Mouse (Mus musculus) neural tube, embryonic 14.5 days (tissue): ENCODE measurements around the gene Acss1. TPM values are rescaled to one million over a fixed set of nuclear protein-coding genes. Genes with fewer than 3 reads are reported as not detected.

Experiments
- ATAC-seq: fragments of 200-750 bp; cut with Nextera tagmentation; 2 replicates; pipeline ENCODE4 v1.8.0; 2017; ENCODE audit warnings: low read depth, mild to moderate bottlenecking, moderate TSS enrichment, moderate library complexity
- H3K27ac ChIP-seq: fragments of 300-500 bp; sonication (generic); 2 replicates; pipeline ENCODE4 v1.5.1; 2014; ENCODE audit warnings: low read depth, mild to moderate bottlenecking, control low read depth, low read length, moderate library complexity, mixed read lengths
- H3K27me3 ChIP-seq: fragments of 300-500 bp; sonication (generic); 2 replicates; pipeline ENCODE4 v1.6.1; 2014; ENCODE audit warnings: low read length; ENCODE audit not compliant: control insufficient read depth, insufficient read depth
- H3K36me3 ChIP-seq: fragments of 300-500 bp; sonication (generic); 2 replicates; pipeline ENCODE4 v1.6.1; 2014; ENCODE audit warnings: low read length, mixed read lengths; ENCODE audit not compliant: control insufficient read depth, insufficient read depth
- H3K4me1 ChIP-seq: fragments of 300-500 bp; sonication (generic); 2 replicates; pipeline ENCODE4 v1.6.1; 2014; ENCODE audit warnings: low read length; ENCODE audit not compliant: control insufficient read depth, insufficient read depth
- H3K4me2 ChIP-seq: fragments of 300-500 bp; sonication (generic); 2 replicates; pipeline ENCODE4 v1.6.1; 2014; ENCODE audit warnings: mild to moderate bottlenecking, low read depth, low read length, control low read depth
- H3K4me3 ChIP-seq: fragments of 300-500 bp; sonication (generic); 2 replicates; pipeline ENCODE4 v1.5.1; 2014; ENCODE audit warnings: low read depth, low read length, control low read depth, mixed read lengths
- H3K9ac ChIP-seq: fragments of 300-500 bp; sonication (generic); replicated peaks from 2 replicates; pipeline ENCODE4 v1.6.1; 2014; ENCODE audit warnings: low read depth, mild to moderate bottlenecking, control low read depth, low read length, mixed read lengths
- H3K9me3 ChIP-seq: fragments of 300-500 bp; sonication (generic); 2 replicates; pipeline ENCODE4 v1.6.1; 2016; ENCODE audit warnings: low read length; ENCODE audit not compliant: control insufficient read depth
- WGBS: fragments of 180-500 bp; shearing (Covaris S2); extraction: QIAGEN DNeasy Blood & Tissue Kit; methylation state at CpG from one replicate; pipeline ENCODE4 v1.1.7; 2014; 5-methylcytosine and 5-hydroxymethylcytosine counted together
- polyA plus RNA-seq: library from polyadenylated mRNA; unstranded; fragments of >200 nt; fragmentation: Nextera tagmentation; extraction: Ambion mirVana; gene quantifications from 2 replicates; pipeline ENCODE4 v1.2.1, GENCODE M21; 2014

Acss1 gene
- polyA plus RNA-seq, 1 experiment from 2014 or later = 13.0 TPM

- Histone ChIP-seq H3K9ac (no peak overlapping the region), H3K4me3 (no peak overlapping the region), H3K36me3 (no peaks in the 10 kb centered on the region), H3K27me3 (no peaks in the 10 kb centered on the region), H3K27ac (no peak overlapping the region), H3K4me1 (no peaks in the 10 kb centered on the region), H3K4me2 (no peak overlapping the region), H3K9me3 (no peaks in the 10 kb centered on the region)
- no peak for ATAC-seq
- 71% methylated on average over 3 of the region's 3 CpGs for WGBS
These were observed 32.3 kb downstream of the Acss1 start for GRCm38 (mm10) chr2:150635877-150636446.

GRCm38 (mm10) chr2:150629255-150629654 lies 39.0 kb downstream of the Acss1 start:
- Histone ChIP-seq H3K4me3 (no peak overlapping the region), H3K27me3 (no peaks in the 10 kb centered on the region), H3K9ac (no peak overlapping the region), H3K4me2 (no peak overlapping the region), H3K9me3 (no peaks in the 10 kb centered on the region), H3K4me1 (no peaks in the 10 kb centered on the region), H3K36me3 (no peaks in the 10 kb centered on the region), H3K27ac (no peak overlapping the region)
- 92% methylated on average over 4 of the region's 4 CpGs for WGBS
- ATAC-seq = no peak

- Histone ChIP-seq H3K9me3 (no peaks in the 10 kb centered on the region), H3K36me3 (no peaks in the 10 kb centered on the region), H3K9ac (no peak overlapping the region), H3K27me3 (no peaks in the 10 kb centered on the region), H3K4me1 (no peaks in the 10 kb centered on the region), H3K27ac (no peak overlapping the region), H3K4me3 (no peak overlapping the region), H3K4me2 (no peak overlapping the region)
- 84% methylated on average over 6 of the region's 6 CpGs for WGBS
- ATAC-seq = no peak
These were observed 41.2 kb downstream of the Acss1 start for GRCm38 (mm10) chr2:150627140-150627539.

GRCm38 (mm10) chr2:150624926-150625325 lies 43.4 kb downstream of the Acss1 start:
- H3K27me3 ChIP-seq = no peaks in the 10 kb centered on the region
- H3K4me3 ChIP-seq = no peak overlapping the region
- no peak for ATAC-seq
- H3K36me3 ChIP-seq = peaks cover 6% of the 10 kb centered on the region; the same call in 1 of the 2 replicates
- H3K4me2 ChIP-seq = no peak overlapping the region
- H3K4me1 ChIP-seq = no peaks in the 10 kb centered on the region
- H3K9me3 ChIP-seq = no peaks in the 10 kb centered on the region
- WGBS = 94% methylated on average over 8 of the region's 8 CpGs
- H3K27ac ChIP-seq = no peak overlapping the region
- H3K9ac ChIP-seq = no peak overlapping the region

- H3K4me2 ChIP-seq = no peak overlapping the region
These were observed 44.3 kb downstream of the Acss1 start for GRCm38 (mm10) chr2:150623957-150624356.

GRCm38 (mm10) chr2:150621698-150622097 lies 46.6 kb downstream of the Acss1 start:
- no peak for ATAC-seq
- H3K4me3 ChIP-seq = no peak overlapping the region
- no peak overlapping the region for H3K9ac ChIP-seq
- H3K4me2 ChIP-seq = no peak overlapping the region
- 81% methylated on average over 3 of the region's 3 CpGs for WGBS
- no peaks in the 10 kb centered on the region for H3K9me3 ChIP-seq
- no peaks in the 10 kb centered on the region for H3K4me1 ChIP-seq
- no peak overlapping the region for H3K27ac ChIP-seq
- H3K36me3 ChIP-seq = peaks cover 6% of the 10 kb centered on the region; the same call in 1 of the 2 replicates
- no peaks in the 10 kb centered on the region for H3K27me3 ChIP-seq

More at GRCm38 (mm10) chr2:150623957-150624356, 44.3 kb downstream of the Acss1 start:
- 96% methylated on average over 3 of the region's 3 CpGs for WGBS
- Histone ChIP-seq H3K9ac (no peak overlapping the region), H3K4me3 (no peak overlapping the region), H3K4me1 (no peaks in the 10 kb centered on the region), H3K27me3 (no peaks in the 10 kb centered on the region), H3K36me3 (peaks cover 6% of the 10 kb centered on the region; the same call in 1 of the 2 replicates), H3K9me3 (no peaks in the 10 kb centered on the region), H3K27ac (no peak overlapping the region)
- no peak for ATAC-seq

GRCm38 (mm10) chr2:150610097-150610496 lies 58.2 kb downstream of the Acss1 start:
- Histone ChIP-seq H3K4me1 (peaks cover 10% of the 10 kb centered on the region; the same call in 1 of the 2 replicates), H3K9me3 (no peaks in the 10 kb centered on the region), H3K9ac (no peak overlapping the region), H3K4me2 (no peak overlapping the region), H3K27me3 (no peaks in the 10 kb centered on the region), H3K27ac (no peak overlapping the region), H3K36me3 (no peaks in the 10 kb centered on the region), H3K4me3 (no peak overlapping the region)
- WGBS = 87% methylated on average over 3 of the region's 3 CpGs
- no peak for ATAC-seq

- Histone ChIP-seq H3K27ac (0 out of 2 replicates have a peak overlapping the region, but pooled peaks have one; percentile 12), H3K36me3 (no peaks in the 10 kb centered on the region), H3K4me3 (peak overlapping the region; percentile 85), H3K4me1 (peaks cover 10% of the 10 kb centered on the region; the same call in 1 of the 2 replicates), H3K27me3 (no peaks in the 10 kb centered on the region), H3K4me2 (peak overlapping the region; percentile 85), H3K9me3 (no peaks in the 10 kb centered on the region), H3K9ac (no peak overlapping the region)
- WGBS = 1% methylated on average over 10 of the region's 10 CpGs
- peak; percentile 73 for ATAC-seq
These were observed 59.3 kb downstream of the Acss1 start for GRCm38 (mm10) chr2:150608872-150609560.

- no peaks in the 10 kb centered on the region for H3K9me3 ChIP-seq
- peaks cover 10% of the 10 kb centered on the region; the same call in 1 of the 2 replicates for H3K4me1 ChIP-seq
- peak within 1 kb of the TSS; percentile 82 for H3K9ac ChIP-seq
- WGBS = under 1% methylated on average over 42 of the region's 42 CpGs
- ATAC-seq = peak; percentile 99
- H3K27ac ChIP-seq = peak within 1 kb of the TSS; percentile 55
- H3K27me3 ChIP-seq = no peaks in the 10 kb centered on the region
- no peaks in the 10 kb centered on the region for H3K36me3 ChIP-seq
- peak within 1 kb of the TSS; percentile 85 for H3K4me3 ChIP-seq
- peak within 1 kb of the TSS; percentile 85 for H3K4me2 ChIP-seq
These were observed 60.1 kb downstream of the Acss1 start, which contains the start of gene Apmap for GRCm38 (mm10) chr2:150608087-150608799. Gene Apmap (minus strand): TSS chr2:150608567.
